ENCODE assay signal across 9 mouse cellular contexts in the genomic region with DNA sequence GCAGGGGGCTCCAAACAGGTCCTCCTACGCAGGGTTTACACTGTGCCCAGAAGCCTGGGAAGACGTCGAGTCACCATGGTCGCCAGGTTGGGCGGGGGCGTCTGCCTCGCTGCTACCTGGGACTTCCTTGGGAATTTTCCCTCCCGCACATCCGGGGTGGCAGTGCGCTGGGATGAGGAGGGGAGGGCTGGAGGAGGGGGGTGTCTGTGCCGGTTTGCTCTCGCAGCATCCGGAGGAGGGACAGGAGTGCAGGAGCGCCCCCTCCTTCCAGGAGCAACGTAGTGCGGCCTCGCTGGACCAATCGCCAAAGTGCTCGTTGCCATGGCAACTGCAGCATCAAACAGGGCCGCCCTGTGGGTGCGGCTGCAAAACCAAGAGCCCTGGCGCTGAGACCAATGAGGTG.
DNase-seq lines count a peak whose midpoint lies in the region; TF ChIP-seq lines count a peak whose summit lies in the region.
"Had no signal": no experiment of that assay in that cellular context is flagged by ENCODE, and none has a peak within 500 bp of the region (broad histone marks: within the 10 kb centered on the region; RNA-seq: fewer than 3 reads in every experiment).

No protein-coding gene starts in this region.

- H3K4me3 ChIP-seq in cortical plate, adult 2 months (ENCODE audit: insufficient read depth, low read length): peak overlapping the region; percentile 95
- H3K4me3 ChIP-seq: erythroblast, embryonic 14.5 days had no signal

- intact Hi-C loops in gastrocnemius, postnatal 14 days (cut with DNase I; ENCODE audit: low total_unique reads): no loop called here

- peak; percentile 64; the same call in 1 of the 2 replicates for TF ChIP-seq POLR2A in cortical plate, adult 2 months (IDR thresholded peaks at IDR 0.05; ENCODE audit: extremely low read depth, insufficient read depth, low read length)

- DNase-seq in WW6 (ENCODE audit: low read depth, low spot score): peak; percentile 59
- peak; percentile 79 for DNase-seq in gastrocnemius, postnatal 14 days
- peak; percentile 52 for DNase-seq in hindlimb bud, embryonic 11.5 days (ENCODE audit: extremely low spot score, low read depth, low spot score)
- DNase-seq in left cerebral cortex, adult 18-20 months (ENCODE audit: low spot score in 2 of 2): peak; percentile 93 to 97
- DNase-seq in lung, postnatal 4 days: peak; percentile 76 to 80
- peak; percentile 97 for DNase-seq in right cerebral cortex, adult 18-20 months
- peak; percentile 33 for DNase-seq in urinary bladder, postnatal 25 days (ENCODE audit: low spot score)

- H3K27ac ChIP-seq in cortical plate, adult 2 months (ENCODE audit: insufficient read depth, low read length): peak overlapping the region; percentile 98

- H3K4me1 ChIP-seq in cortical plate, adult 2 months (ENCODE audit: control insufficient read depth, insufficient read depth, low read length): peaks cover 18% of the 10 kb centered on the region

- 0 out of 2 replicates have a peak, but pooled peaks have one; percentile 9 for TF ChIP-seq CTCF in cortical plate, adult 2 months (IDR thresholded peaks at IDR 0.05; ENCODE audit: extremely low read depth, insufficient read depth, low read length)

Comparison
In these comparisons a context has a peak if more than half of its experiments do, and no peak if none do; other contexts are left out.
1. Peak in every context shown above with its lines: DNase-seq, H3K4me3 ChIP-seq and H3K27ac ChIP-seq.
2. DNase-seq: peak in every context shown above with its lines; median percentile 97 in right cerebral cortex, adult 18-20 months; 95 in left cerebral cortex, adult 18-20 months; 79 in gastrocnemius, postnatal 14 days; 78 in lung, postnatal 4 days; 59 in WW6; 52 in hindlimb bud, embryonic 11.5 days; 33 in urinary bladder, postnatal 25 days.